Mouse (Mus musculus) heart, embryonic 11.5 days (tissue): Measurements from ENCODE around the gene Sh3bp1. TPM values are rescaled to one million over a fixed set of nuclear protein-coding genes. Genes with fewer than 3 reads are reported as not detected.

ENCODE experiments used
- ATAC-seq: fragments of 200-750 bp; cut with Nextera tagmentation; replicated peaks from 2 replicates; pipeline ENCODE4 v1.8.0; 2017; ENCODE audit warnings: moderate library complexity; ENCODE audit not compliant: insufficient number of reproducible peaks, low FRiP score, low TSS enrichment
- H3K27ac ChIP-seq: fragments of 300-500 bp; sonication (generic); 2 replicates; pipeline ENCODE4 v1.5.1; 2014; ENCODE audit warnings: mild to moderate bottlenecking, low read depth, low read length
- H3K27me3 ChIP-seq: fragments of 300-500 bp; sonication (generic); 2 replicates; pipeline ENCODE4 v1.6.1; 2014; ENCODE audit warnings: mild to moderate bottlenecking, low read length, mixed read lengths; ENCODE audit not compliant: control insufficient read depth, insufficient read depth
- H3K36me3 ChIP-seq: fragments of 300-500 bp; sonication (generic); 2 replicates; pipeline ENCODE4 v1.6.1; 2014; ENCODE audit warnings: mild to moderate bottlenecking, low read length, moderate library complexity, mixed read lengths; ENCODE audit not compliant: control insufficient read depth, insufficient read depth
- H3K4me1 ChIP-seq: fragments of 300-500 bp; sonication (generic); 2 replicates; pipeline ENCODE4 v1.6.1; 2014; ENCODE audit warnings: low read length; ENCODE audit not compliant: control insufficient read depth, insufficient read depth
- H3K4me2 ChIP-seq: fragments of 300-500 bp; sonication (generic); 2 replicates; pipeline ENCODE4 v1.6.1; 2014; ENCODE audit warnings: mild to moderate bottlenecking, moderate library complexity
- H3K4me3 ChIP-seq: fragments of 300-500 bp; sonication (generic); 2 replicates; pipeline ENCODE4 v1.5.1; 2014; ENCODE audit warnings: low read depth, low read length
- H3K9ac ChIP-seq: fragments of 300-500 bp; sonication (generic); 2 replicates; pipeline ENCODE4 v1.6.1; 2014; ENCODE audit warnings: mild to moderate bottlenecking, low read depth, low read length, moderate library complexity
- H3K9me3 ChIP-seq: fragments of 300-500 bp; sonication (generic); replicated peaks from 2 replicates; pipeline ENCODE4 v1.6.1; 2016; ENCODE audit warnings: low read length; ENCODE audit not compliant: control insufficient read depth
- WGBS: fragments of 180-500 bp; shearing (Covaris S2); extraction: QIAGEN DNeasy Blood & Tissue Kit; methylation state at CpG from one replicate; pipeline ENCODE4 v1.1.7; 2014; ENCODE audit not compliant: insufficient replicate concordance; 5-methylcytosine and 5-hydroxymethylcytosine counted together
- polyA plus RNA-seq: library from polyadenylated mRNA; unstranded; fragments of >200 nt; fragmentation: Nextera tagmentation; extraction: Ambion mirVana; gene quantifications from 2 replicates; pipeline ENCODE4 v1.2.1, GENCODE M21; 2014

Sh3bp1 gene
- polyA plus RNA-seq, 1 experiment from 2014 or later: 25.0 TPM

- Histone ChIP-seq H3K27ac (peak within 1 kb of the TSS; percentile 91), H3K4me3 (peak within 1 kb of the TSS; percentile 52), H3K36me3 (0 out of 2 replicates have a peak, but pooled peaks cover 2% of the 10 kb centered on the region), H3K9me3 (no peaks in the 10 kb centered on the region), H3K4me1 (peaks cover 34% of the 10 kb centered on the region), H3K4me2 (peak within 1 kb of the TSS; percentile 88), H3K27me3 (no peaks in the 10 kb centered on the region), H3K9ac (peak within 1 kb of the TSS; percentile 68)
- 6% methylated on average over 20 of the region's 20 CpGs for WGBS
- peak; percentile 65 for ATAC-seq
Measured at GRCm38 (mm10) chr15:78926021-78926919, 26.7 kb downstream of the Sh3bp1 start, which contains the start of gene Lgals1. Gene Lgals1 (plus strand): TSS chr15:78926725.

- no peak for ATAC-seq
- 0 out of 2 replicates have a peak, but pooled peaks cover 2% of the 10 kb centered on the region for H3K36me3 ChIP-seq
- peak overlapping the region; percentile 52 for H3K4me3 ChIP-seq
- 14% methylated on average over 15 of the region's 15 CpGs for WGBS
- peak overlapping the region; percentile 91 for H3K27ac ChIP-seq
- H3K27me3 ChIP-seq: no peaks in the 10 kb centered on the region
- H3K4me1 ChIP-seq: peaks cover 34% of the 10 kb centered on the region
- no peaks in the 10 kb centered on the region for H3K9me3 ChIP-seq
- H3K4me2 ChIP-seq: peak overlapping the region; percentile 88
- H3K9ac ChIP-seq: peak overlapping the region; percentile 68
Measured at GRCm38 (mm10) chr15:78927021-78927787, 27.6 kb downstream of the Sh3bp1 start.

GRCm38 (mm10) chr15:78927788-78928457 is 28.4 kb downstream of the Sh3bp1 start:
- Histone ChIP-seq H3K4me2 (peak overlapping the region; percentile 88), H3K4me3 (peak overlapping the region; percentile 52), H3K27me3 (no peaks in the 10 kb centered on the region), H3K4me1 (peaks cover 34% of the 10 kb centered on the region), H3K9me3 (no peaks in the 10 kb centered on the region), H3K27ac (peak overlapping the region; percentile 91), H3K36me3 (0 out of 2 replicates have a peak, but pooled peaks cover 2% of the 10 kb centered on the region), H3K9ac (peak overlapping the region; percentile 68)
- under 1% methylated on average over 29 of the region's 35 CpGs for WGBS
- ATAC-seq: 0 out of 2 replicates have a peak, but pooled peaks have one; percentile 16

GRCm38 (mm10) chr15:78928539-78928938 is 29.0 kb downstream of the Sh3bp1 start:
- Histone ChIP-seq H3K4me3 (peak overlapping the region; percentile 52), H3K4me1 (peaks cover 34% of the 10 kb centered on the region), H3K9me3 (no peaks in the 10 kb centered on the region), H3K27ac (peak overlapping the region; percentile 91; the same call in 1 of the 2 replicates), H3K36me3 (0 out of 2 replicates have a peak, but pooled peaks cover 2% of the 10 kb centered on the region), H3K27me3 (no peaks in the 10 kb centered on the region), H3K4me2 (peak overlapping the region; percentile 88), H3K9ac (peak overlapping the region; percentile 68)
- 46% methylated on average over 8 of the region's 8 CpGs for WGBS
- ATAC-seq: no peak

GRCm38 (mm10) chr15:78930192-78930706 is 30.7 kb downstream of the Sh3bp1 start:
- Histone ChIP-seq H3K36me3 (0 out of 2 replicates have a peak, but pooled peaks cover 2% of the 10 kb centered on the region), H3K9me3 (no peaks in the 10 kb centered on the region), H3K27me3 (no peaks in the 10 kb centered on the region), H3K9ac (no peak overlapping the region), H3K27ac (no peak overlapping the region), H3K4me3 (no peak overlapping the region), H3K4me2 (no peak overlapping the region), H3K4me1 (peaks cover 31% of the 10 kb centered on the region)
- 90% methylated on average over 6 of the region's 6 CpGs for WGBS
- no peak for ATAC-seq

- no peak overlapping the region for H3K9ac ChIP-seq
- no peak overlapping the region for H3K4me2 ChIP-seq
- H3K36me3 ChIP-seq: 0 out of 2 replicates have a peak, but pooled peaks cover 2% of the 10 kb centered on the region
- H3K27ac ChIP-seq: no peak overlapping the region
- no peaks in the 10 kb centered on the region for H3K27me3 ChIP-seq
- no peak overlapping the region for H3K4me3 ChIP-seq
- H3K9me3 ChIP-seq: no peaks in the 10 kb centered on the region
- H3K4me1 ChIP-seq: peaks cover 27% of the 10 kb centered on the region
- 82% methylated on average over 7 of the region's 7 CpGs for WGBS
- no peak for ATAC-seq
Measured at GRCm38 (mm10) chr15:78930801-78931426, 31.3 kb downstream of the Sh3bp1 start.

- H3K36me3 ChIP-seq: 0 out of 2 replicates have a peak, but pooled peaks cover 2% of the 10 kb centered on the region
- WGBS: 17% methylated on average over 3 of the region's 3 CpGs
- H3K9ac ChIP-seq: no peak overlapping the region
- H3K4me1 ChIP-seq: peaks cover 26% of the 10 kb centered on the region
- H3K27me3 ChIP-seq: no peaks in the 10 kb centered on the region
- H3K27ac ChIP-seq: no peak overlapping the region
- H3K4me2 ChIP-seq: no peak overlapping the region
- ATAC-seq: no peak
- H3K9me3 ChIP-seq: no peaks in the 10 kb centered on the region
- no peak overlapping the region for H3K4me3 ChIP-seq
Measured at GRCm38 (mm10) chr15:78931577-78931976, 32.0 kb downstream of the Sh3bp1 start.
